Mouse (Mus musculus): ENCODE results near the gene Polr3gl. TPM values are rescaled to one million over a fixed set of nuclear protein-coding genes. Genes with fewer than 3 reads are reported as not detected.
"Not testable (repeated sequence)": the region's sequence is repeated elsewhere in the genome, so short reads cannot be mapped to it uniquely, and the experiment has no call there.

Polr3gl gene
- polyA plus RNA-seq, 1 experiment from 2014 or later = 40.3 TPM

- H3K27me3 ChIP-seq (replicated peaks); H3K9ac ChIP-seq; H3K9me3 ChIP-seq; ATAC-seq (ENCODE audit: low FRiP score, low read depth); H3K27ac ChIP-seq; H3K4me2 ChIP-seq (replicated peaks); H3K4me3 ChIP-seq; H3K36me3 ChIP-seq: not testable (repeated sequence)
- WGBS = 92% methylated on average over 4 of the region's 4 CpGs
- peaks cover 39% of the 10 kb centered on the region for H3K4me1 ChIP-seq
These were observed 12.0 kb upstream of the Polr3gl start for GRCm38 (mm10) chr3:96606007-96606406.

DNA sequence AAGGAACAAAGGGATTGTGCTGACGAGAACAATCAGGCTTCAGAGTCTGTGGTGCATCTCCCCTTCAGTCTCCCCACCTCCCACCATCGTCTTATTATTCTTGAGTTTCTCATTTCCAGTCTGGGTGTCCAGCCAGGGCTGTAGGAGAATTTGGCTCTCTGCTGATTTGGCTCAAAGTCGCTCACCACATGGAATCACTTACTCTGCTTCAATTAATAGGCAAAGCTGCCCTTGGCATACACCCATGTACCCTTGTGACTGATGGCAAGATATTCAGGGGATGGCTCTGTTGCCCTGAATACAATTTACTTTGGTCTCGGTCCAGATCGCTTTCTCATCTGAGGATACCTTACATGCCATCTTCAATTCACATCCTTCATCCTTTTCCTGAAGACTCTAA is 9.3 kb upstream of the Polr3gl start:
- Histone ChIP-seq H3K27me3 (replicated peaks) (peaks cover 7% of the 10 kb centered on the region; the same call in 1 of the 2 replicates), H3K4me2 (replicated peaks) (peak overlapping the region; percentile 76), H3K9ac (peak overlapping the region; percentile 95), H3K36me3 (peaks cover 8% of the 10 kb centered on the region; the same call in 1 of the 2 replicates), H3K4me1 (peaks cover 57% of the 10 kb centered on the region), H3K4me3 (peak overlapping the region; percentile 86; the same call in 1 of the 2 replicates), H3K9me3 (no peaks in the 10 kb centered on the region), H3K27ac (no peak overlapping the region)
- no peak for ATAC-seq (ENCODE audit: low FRiP score, low read depth)
- 58% methylated on average over 5 of the region's 5 CpGs for WGBS

GRCm38 (mm10) chr3:96602704-96603084 is 8.7 kb upstream of the Polr3gl start:
- Histone ChIP-seq H3K4me2 (replicated peaks) (peak overlapping the region; percentile 76), H3K36me3 (peaks cover 8% of the 10 kb centered on the region; the same call in 1 of the 2 replicates), H3K4me3 (peak overlapping the region; percentile 86), H3K4me1 (peaks cover 63% of the 10 kb centered on the region), H3K9ac (peak overlapping the region; percentile 95), H3K27ac (peak overlapping the region; percentile 51), H3K9me3 (no peaks in the 10 kb centered on the region), H3K27me3 (replicated peaks) (peaks cover 7% of the 10 kb centered on the region; the same call in 1 of the 2 replicates)
- 36% methylated on average over 5 of the region's 5 CpGs for WGBS
- no peak for ATAC-seq (ENCODE audit: low FRiP score, low read depth)

GRCm38 (mm10) chr3:96601941-96602703 is 8.1 kb upstream of the Polr3gl start:
- Histone ChIP-seq H3K4me1 (peaks cover 68% of the 10 kb centered on the region), H3K9me3 (no peaks in the 10 kb centered on the region), H3K4me3 (peak overlapping the region; percentile 86), H3K27ac (peak overlapping the region; percentile 51; the same call in 1 of the 2 replicates), H3K36me3 (peaks cover 8% of the 10 kb centered on the region; the same call in 1 of the 2 replicates), H3K27me3 (replicated peaks) (peaks cover 7% of the 10 kb centered on the region; the same call in 1 of the 2 replicates), H3K9ac (peak overlapping the region; percentile 95), H3K4me2 (replicated peaks) (peak overlapping the region; percentile 76)
- 29% methylated on average over 10 of the region's 10 CpGs for WGBS
- no peak for ATAC-seq (ENCODE audit: low FRiP score, low read depth)

DNA sequence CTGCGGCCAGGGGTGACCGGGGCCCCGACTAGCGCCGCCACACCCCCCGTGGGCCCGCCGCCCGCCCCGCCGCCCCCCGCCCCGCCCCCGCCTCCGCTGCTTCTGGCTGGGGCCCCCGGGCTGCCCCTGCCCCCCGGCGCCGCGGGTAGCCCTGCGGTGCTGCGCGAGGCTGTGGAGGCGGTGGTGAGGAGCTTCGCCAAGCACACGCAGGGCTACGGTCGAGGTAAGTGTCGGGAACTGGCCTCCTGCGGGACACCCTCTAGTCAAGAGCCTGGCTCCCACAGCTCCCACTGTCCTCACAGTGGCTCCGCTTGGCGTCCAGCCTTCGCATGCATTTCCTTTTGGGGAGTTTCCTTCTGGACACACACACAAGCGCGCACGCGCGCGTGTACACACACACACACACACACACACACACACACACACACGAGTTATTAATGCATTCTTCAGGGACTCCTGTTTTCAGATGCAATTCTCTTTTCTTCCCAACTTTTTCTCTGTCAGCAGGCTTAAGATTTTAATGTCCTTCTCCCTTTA is 7.3 kb upstream of the Polr3gl start:
- H3K4me3 ChIP-seq = peak overlapping the region; percentile 86
- 1% methylated on average over 38 of the region's 40 CpGs for whole genome bisulfite sequencing
- ATAC-seq (ENCODE audit: low FRiP score, low read depth) = peak; percentile 73
- H3K27ac ChIP-seq = peak overlapping the region; percentile 91
- peaks cover 8% of the 10 kb centered on the region; the same call in 1 of the 2 replicates for H3K36me3 ChIP-seq
- H3K9me3 ChIP-seq = no peaks in the 10 kb centered on the region
- H3K27me3 ChIP-seq (replicated peaks) = peaks cover 11% of the 10 kb centered on the region
- H3K9ac ChIP-seq = peak overlapping the region; percentile 95
- H3K4me1 ChIP-seq = peaks cover 76% of the 10 kb centered on the region
- H3K4me2 ChIP-seq (replicated peaks) = peak overlapping the region; percentile 76

- H3K4me3 ChIP-seq = peak within 1 kb of the TSS; percentile 86
- peaks cover 82% of the 10 kb centered on the region for H3K4me1 ChIP-seq
- H3K9ac ChIP-seq = peak within 1 kb of the TSS; percentile 95
- peak; percentile 93 for ATAC-seq (ENCODE audit: low FRiP score, low read depth)
- H3K36me3 ChIP-seq = peaks cover 6% of the 10 kb centered on the region; the same call in 1 of the 2 replicates
- H3K4me2 ChIP-seq (replicated peaks) = peak within 1 kb of the TSS; percentile 76
- H3K27ac ChIP-seq = peak within 1 kb of the TSS; percentile 91
- no peaks in the 10 kb centered on the region for H3K9me3 ChIP-seq
- 2% methylated on average over 27 of the region's 27 CpGs for WGBS
- H3K27me3 ChIP-seq (replicated peaks) = peaks cover 17% of the 10 kb centered on the region
These were observed 6.8 kb upstream of the Polr3gl start, which contains the start of gene Lix1l for GRCm38 (mm10) chr3:96600639-96601250. Gene Lix1l (plus strand): TSS chr3:96601149.

DNA sequence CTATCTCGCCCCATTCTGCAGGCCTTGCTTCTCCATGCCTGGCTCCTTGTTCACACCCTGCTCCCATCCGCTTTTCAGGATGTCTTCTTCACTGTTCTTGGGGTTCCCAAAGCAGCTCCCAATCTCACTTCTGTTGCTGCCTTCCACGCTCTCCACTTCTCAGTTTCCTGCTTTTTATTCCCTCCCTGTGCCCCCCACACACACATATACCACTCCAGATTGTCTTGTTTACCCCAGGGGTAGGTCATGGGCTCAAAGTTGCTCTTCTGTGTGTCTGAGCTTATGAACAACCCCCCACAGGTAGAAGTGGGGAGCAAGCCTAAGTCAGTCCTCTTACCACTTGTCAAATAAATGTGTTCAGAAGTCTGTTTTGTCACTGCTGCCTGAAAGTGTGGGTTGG is 5.4 kb upstream of the Polr3gl start:
- ATAC-seq (ENCODE audit: low FRiP score, low read depth) = no peak
- Histone ChIP-seq H3K4me3 (no peak overlapping the region), H3K9me3 (no peaks in the 10 kb centered on the region), H3K4me1 (peaks cover 74% of the 10 kb centered on the region), H3K27ac (no peak overlapping the region), H3K9ac (no peak overlapping the region), H3K36me3 (0 out of 2 replicates have a peak, but pooled peaks cover 6% of the 10 kb centered on the region), H3K4me2 (replicated peaks) (peak overlapping the region; percentile 93; the same call in 1 of the 2 replicates), H3K27me3 (replicated peaks) (peaks cover 27% of the 10 kb centered on the region)
- 81% methylated on average over 3 of the region's 3 CpGs for WGBS

GRCm38 (mm10) chr3:96599069-96599393 is 5.0 kb upstream of the Polr3gl start:
- WGBS = 42% methylated on average over 8 of the region's 8 CpGs

GRCm38 (mm10) chr3:96598156-96599068 is 4.4 kb upstream of the Polr3gl start:
- Histone ChIP-seq H3K9me3 (no peaks in the 10 kb centered on the region), H3K36me3 (no peaks in the 10 kb centered on the region), H3K27ac (0 out of 2 replicates have a peak overlapping the region, but pooled peaks have one; percentile 37), H3K4me3 (peak overlapping the region; percentile 43), H3K4me1 (peaks cover 64% of the 10 kb centered on the region), H3K4me2 (replicated peaks) (peak overlapping the region; percentile 93), H3K27me3 (replicated peaks) (peaks cover 27% of the 10 kb centered on the region), H3K9ac (peak overlapping the region; percentile 72)
- under 1% methylated on average over 54 of the region's 54 CpGs for WGBS
- no peak for ATAC-seq (ENCODE audit: low FRiP score, low read depth)

More at GRCm38 (mm10) chr3:96599069-96599393, 5.0 kb upstream of the Polr3gl start:
- 0 out of 2 replicates have a peak, but pooled peaks cover 5% of the 10 kb centered on the region for H3K36me3 ChIP-seq
- H3K4me3 ChIP-seq = peak overlapping the region; percentile 43
- H3K27ac ChIP-seq = no peak overlapping the region
- H3K4me1 ChIP-seq = peaks cover 70% of the 10 kb centered on the region
- no peak overlapping the region for H3K9ac ChIP-seq
- H3K9me3 ChIP-seq = no peaks in the 10 kb centered on the region
- peaks cover 27% of the 10 kb centered on the region for H3K27me3 ChIP-seq (replicated peaks)
- H3K4me2 ChIP-seq (replicated peaks) = peak overlapping the region; percentile 93
- no peak for ATAC-seq (ENCODE audit: low FRiP score, low read depth)

GRCm38 (mm10) chr3:96597435-96597891 is 3.5 kb upstream of the Polr3gl start:
- Histone ChIP-seq H3K9me3 (no peaks in the 10 kb centered on the region), H3K4me1 (peaks cover 59% of the 10 kb centered on the region), H3K27me3 (replicated peaks) (peaks cover 27% of the 10 kb centered on the region), H3K27ac (no peak overlapping the region), H3K36me3 (no peaks in the 10 kb centered on the region), H3K4me3 (peak overlapping the region; percentile 43), H3K4me2 (replicated peaks) (peak overlapping the region; percentile 93), H3K9ac (peak overlapping the region; percentile 72)
- no peak for ATAC-seq (ENCODE audit: low FRiP score, low read depth)
- WGBS = under 1% methylated on average over 40 of the region's 40 CpGs

- no peak for ATAC-seq (ENCODE audit: low FRiP score, low read depth)
- H3K4me3 ChIP-seq = peak overlapping the region; percentile 43
- H3K27me3 ChIP-seq (replicated peaks) = peaks cover 27% of the 10 kb centered on the region
- no peaks in the 10 kb centered on the region for H3K9me3 ChIP-seq
- 6% methylated on average over 10 of the region's 12 CpGs for WGBS
- H3K27ac ChIP-seq = no peak overlapping the region
- no peaks in the 10 kb centered on the region for H3K36me3 ChIP-seq
- H3K4me2 ChIP-seq (replicated peaks) = peak overlapping the region; percentile 93
- H3K4me1 ChIP-seq = peaks cover 57% of the 10 kb centered on the region
- peak overlapping the region; percentile 72 for H3K9ac ChIP-seq
These were observed 2.9 kb upstream of the Polr3gl start for GRCm38 (mm10) chr3:96596855-96597254.
